Mouse (Mus musculus): ENCODE measurements around the gene Elmo2.

The Elmo2 gene

GRCm38 (mm10) chr2:165326304-165327190 is at the start of gene Elmo2:
TSS of gene Elmo2 (minus strand) at chr2:165326479.
- CTCF ChIA-PET, result interaction anchor here (0.5 to 0.6 kb wide), 2 partner anchors 9 to 676 kb away, joined by 3 read pairs; no protein-coding TSS in a partner anchor

GRCm38 (mm10) chr2:165376001-165376400 is 49.7 kb upstream of the Elmo2 start:
- CTCF ChIA-PET, result no interaction called here

GRCm38 (mm10) chr2:165375478-165375877 is 49.2 kb upstream of the Elmo2 start:
- CTCF ChIA-PET, result interaction anchor here (0.6 kb wide), 2 partner anchors 11 to 76 kb away, joined by 3 read pairs; no protein-coding TSS in a partner anchor

GRCm38 (mm10) chr2:165371066-165371465 is 44.8 kb upstream of the Elmo2 start:
- CTCF ChIA-PET, result no interaction called here

- CTCF ChIA-PET, result no interaction called here
Observed at GRCm38 (mm10) chr2:165370348-165370747, 44.1 kb upstream of the Elmo2 start.

GRCm38 (mm10) chr2:165368496-165368895 is 42.2 kb upstream of the Elmo2 start, which contains the start of gene Zfp663:
TSS of gene Zfp663 (minus strand) at chr2:165368729.
- CTCF ChIA-PET, result no interaction called here

- CTCF ChIA-PET, result no interaction called here
Observed at GRCm38 (mm10) chr2:165367868-165368439, 41.7 kb upstream of the Elmo2 start.

- CTCF ChIA-PET, result no interaction called here
Observed at GRCm38 (mm10) chr2:165367047-165367520, 40.8 kb upstream of the Elmo2 start.

- CTCF ChIA-PET, result no interaction called here
Observed at GRCm38 (mm10) chr2:165364334-165365091, 38.2 kb upstream of the Elmo2 start.

- CTCF ChIA-PET, result no interaction called here
Observed at GRCm38 (mm10) chr2:165363282-165363681, 37.0 kb upstream of the Elmo2 start.

GRCm38 (mm10) chr2:165360861-165361260 is 34.6 kb upstream of the Elmo2 start:
- CTCF ChIA-PET, result interaction anchor here (0.6 to 0.7 kb wide), 2 partner anchors 32 to 287 kb away, joined by 3 to 4 read pairs; no protein-coding TSS in a partner anchor

- CTCF ChIA-PET, result no interaction called here
Observed at GRCm38 (mm10) chr2:165351828-165352513, 25.7 kb upstream of the Elmo2 start.

GRCm38 (mm10) chr2:165349466-165349865 is 23.2 kb upstream of the Elmo2 start:
- CTCF ChIA-PET, result no interaction called here

- CTCF ChIA-PET, result no interaction called here
Observed at GRCm38 (mm10) chr2:165346180-165346579, 19.9 kb upstream of the Elmo2 start.

GRCm38 (mm10) chr2:165337191-165337590 is 10.9 kb upstream of the Elmo2 start:
- CTCF ChIA-PET, result interaction anchor here (1.1 kb wide), 1 partner anchor 262 kb away, joined by 5 read pairs; no protein-coding TSS in a partner anchor

GRCm38 (mm10) chr2:165332610-165333210 is 6.4 kb upstream of the Elmo2 start:
- CTCF ChIA-PET, result no interaction called here

- CTCF ChIA-PET, result interaction anchor here (0.7 to 1.1 kb wide), 2 partner anchors 31 to 363 kb away, joined by 3 read pairs; no protein-coding TSS in a partner anchor
Observed at GRCm38 (mm10) chr2:165329703-165330102, 3.4 kb upstream of the Elmo2 start.

- CTCF ChIA-PET, result interaction anchor here (1.1 kb wide), 1 partner anchor 32 kb away, joined by 3 read pairs; no protein-coding TSS in a partner anchor
Observed at GRCm38 (mm10) chr2:165328746-165329145, 2.5 kb upstream of the Elmo2 start.

GRCm38 (mm10) chr2:165327386-165327785 is 1.1 kb upstream of the Elmo2 start:
- CTCF ChIA-PET, result interaction anchor here (0.5 to 0.6 kb wide), 2 partner anchors 8 to 675 kb away, joined by 3 read pairs; no protein-coding TSS in a partner anchor

GRCm38 (mm10) chr2:165325521-165326303 is 567 bp downstream of the Elmo2 start:
- CTCF ChIA-PET, result no interaction called here

Measured in spleen, embryonic (tissue).